Mouse (Mus musculus): Measurements from ENCODE around the gene Dusp23. TPM values are rescaled to one million over a fixed set of nuclear protein-coding genes. Genes with fewer than 3 reads are reported as not detected.
A peak's percentile ranks its signal among the peaks of the same experiment; 100 is the strongest.

The Dusp23 gene
- 9.9 and 10.7 TPM in 2 replicates for polyA plus RNA-seq (2015; fragmentation: Nextera tagmentation; extraction: Ambion mirVana)

GRCm38 (mm10) chr1:172632451-172633326 lies at the start of gene Dusp23:
Gene Dusp23 (minus strand): TSS chr1:172632962.
- DNase-seq (ENCODE audit: low spot score) = peak; percentile 91

GRCm38 (mm10) chr1:172680742-172681141 lies 48.0 kb upstream of the Dusp23 start:
- DNase-seq (ENCODE audit: low spot score) = no peak

- no peak for DNase-seq (ENCODE audit: low spot score)
Observed at GRCm38 (mm10) chr1:172670716-172671115, 38.0 kb upstream of the Dusp23 start.

- DNase-seq (ENCODE audit: low spot score) = no peak
Observed at GRCm38 (mm10) chr1:172667597-172667996, 34.8 kb upstream of the Dusp23 start.

- no peak for DNase-seq (ENCODE audit: low spot score)
Observed at GRCm38 (mm10) chr1:172665457-172665856, 32.7 kb upstream of the Dusp23 start.

GRCm38 (mm10) chr1:172659688-172660087 lies 26.9 kb upstream of the Dusp23 start:
- DNase-seq (ENCODE audit: low spot score) = no peak

GRCm38 (mm10) chr1:172657266-172657665 lies 24.5 kb upstream of the Dusp23 start:
- no peak for DNase-seq (ENCODE audit: low spot score)

GRCm38 (mm10) chr1:172653900-172654299 lies 21.1 kb upstream of the Dusp23 start:
- no peak for DNase-seq (ENCODE audit: low spot score)

- no peak for DNase-seq (ENCODE audit: low spot score)
Observed at GRCm38 (mm10) chr1:172652040-172652662, 19.4 kb upstream of the Dusp23 start.

- DNase-seq (ENCODE audit: low spot score) = no peak
Observed at GRCm38 (mm10) chr1:172651288-172651987, 18.7 kb upstream of the Dusp23 start.

- DNase-seq (ENCODE audit: low spot score) = no peak
Observed at GRCm38 (mm10) chr1:172650519-172651287, 17.9 kb upstream of the Dusp23 start.

GRCm38 (mm10) chr1:172649396-172649795 lies 16.6 kb upstream of the Dusp23 start:
- DNase-seq (ENCODE audit: low spot score) = no peak

- no peak for DNase-seq (ENCODE audit: low spot score)
Observed at GRCm38 (mm10) chr1:172647236-172647635, 14.5 kb upstream of the Dusp23 start.

GRCm38 (mm10) chr1:172638781-172639180 lies 6.0 kb upstream of the Dusp23 start:
- no peak for DNase-seq (ENCODE audit: low spot score)

- DNase-seq (ENCODE audit: low spot score) = no peak
Observed at GRCm38 (mm10) chr1:172637801-172638200, 5.0 kb upstream of the Dusp23 start.

- no peak for DNase-seq (ENCODE audit: low spot score)
Observed at GRCm38 (mm10) chr1:172636266-172636665, 3.5 kb upstream of the Dusp23 start.

- no peak for DNase-seq (ENCODE audit: low spot score)
Observed at GRCm38 (mm10) chr1:172635258-172635657, 2.5 kb upstream of the Dusp23 start.

- no peak for DNase-seq (ENCODE audit: low spot score)
Observed at GRCm38 (mm10) chr1:172634136-172634535, 1.4 kb upstream of the Dusp23 start.

- DNase-seq (ENCODE audit: low spot score) = no peak
Observed at GRCm38 (mm10) chr1:172631721-172632120, 1.0 kb downstream of the Dusp23 start.

GRCm38 (mm10) chr1:172629831-172630230 lies 2.9 kb downstream of the Dusp23 start:
- DNase-seq (ENCODE audit: low spot score) = no peak

GRCm38 (mm10) chr1:172626306-172626705 lies 6.5 kb downstream of the Dusp23 start:
- no peak for DNase-seq (ENCODE audit: low spot score)
